Mouse (Mus musculus): Measurements from ENCODE around the gene Mmp14.

Mmp14 gene

GRCm38 (mm10) chr14:54413877-54414700, 17.3 kb upstream of the Mmp14 start:
- no peak for DNase-seq

- no peak for DNase-seq
Measured at GRCm38 (mm10) chr14:54415241-54416020, 16.0 kb upstream of the Mmp14 start.

- no peak for DNase-seq
Measured at GRCm38 (mm10) chr14:54416229-54416775, 15.1 kb upstream of the Mmp14 start.

GRCm38 (mm10) chr14:54416830-54417229, 14.6 kb upstream of the Mmp14 start:
- DNase-seq: no peak

DNA sequence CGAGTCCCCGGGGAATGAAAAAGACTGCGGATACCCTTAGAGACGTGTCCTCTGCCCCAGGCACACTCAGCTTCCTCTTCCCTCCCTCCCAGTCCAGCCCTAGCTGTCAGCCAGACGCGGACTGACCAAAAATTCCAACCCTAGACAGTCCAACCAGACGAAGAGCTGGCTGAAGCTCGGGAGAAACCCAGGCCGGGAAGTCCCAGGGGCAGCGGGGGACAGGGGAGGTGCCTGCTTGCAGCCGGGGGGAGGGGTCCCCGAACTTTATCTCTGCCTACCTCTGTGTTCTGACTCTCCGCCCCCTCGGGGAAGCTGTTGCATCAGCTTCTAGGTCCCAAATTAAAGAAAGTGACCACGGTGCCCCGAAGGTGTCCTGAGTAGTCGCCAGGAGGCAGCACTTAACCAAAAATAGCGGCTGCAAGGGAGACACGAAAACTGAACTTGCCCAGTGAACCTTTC, 13.8 kb upstream of the Mmp14 start, which contains the start of gene Slc7a7:
TSS of gene Slc7a7 (minus strand) at position 158 of the 459 bp plus-strand sequence.
- DNase-seq: no peak

DNA sequence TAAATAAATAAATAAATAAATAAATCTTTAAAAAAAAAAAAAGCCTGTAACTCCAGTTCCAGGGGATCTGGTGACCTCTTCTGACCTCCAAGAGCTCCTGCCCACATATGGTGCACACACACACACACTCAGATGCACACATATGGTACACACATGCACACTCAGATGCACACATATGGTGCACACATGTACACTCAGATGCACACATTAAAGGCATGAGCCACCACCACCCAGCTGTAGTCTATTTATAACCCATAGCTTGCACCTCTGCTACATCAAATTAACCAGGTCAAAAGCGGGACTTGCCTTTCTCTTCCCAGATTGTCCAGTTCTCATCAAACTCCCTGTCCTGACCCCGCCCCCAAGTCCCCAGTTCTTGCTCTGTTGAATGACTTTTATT, 10.4 kb upstream of the Mmp14 start:
- DNase-seq: no peak

- DNase-seq: peak in 1 of 2 experiments; percentile 17
Measured at GRCm38 (mm10) chr14:54423406-54423805, 8.0 kb upstream of the Mmp14 start.

- DNase-seq: no peak
Measured at GRCm38 (mm10) chr14:54424634-54425033, 6.8 kb upstream of the Mmp14 start.

- no peak for DNase-seq
Measured at GRCm38 (mm10) chr14:54425540-54425939, 5.9 kb upstream of the Mmp14 start.

DNA sequence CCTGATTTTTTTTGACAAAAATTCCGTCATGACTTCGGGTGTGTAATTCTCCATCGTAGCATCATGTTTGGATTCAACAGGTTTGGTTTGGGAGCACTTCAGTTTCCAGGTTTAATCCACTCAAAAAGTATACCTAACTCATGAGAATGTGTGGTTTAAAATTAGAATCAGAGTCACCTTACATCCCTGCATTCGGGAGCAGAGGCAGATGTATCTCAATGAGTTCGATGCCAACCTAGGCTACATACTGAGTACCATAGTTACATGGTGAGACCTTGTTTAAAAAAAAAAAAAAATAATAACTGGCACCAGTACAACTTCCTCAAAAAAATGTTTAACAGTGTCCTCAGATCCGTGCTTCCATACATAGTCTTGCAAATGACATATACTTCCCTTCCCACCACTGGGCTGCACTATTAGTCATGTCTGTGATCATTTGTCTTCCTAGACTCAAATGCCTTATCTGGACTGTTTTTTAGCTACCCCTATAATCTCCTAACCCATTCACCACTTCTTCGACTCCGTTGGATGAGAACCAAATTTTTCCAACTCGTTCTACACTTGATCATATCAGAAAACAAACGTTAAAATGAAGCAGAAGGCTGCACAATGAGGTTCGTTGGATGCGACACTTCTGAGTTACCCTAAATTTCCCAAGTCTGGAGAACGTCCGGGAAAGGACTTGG, 5.3 kb upstream of the Mmp14 start:
- no peak for DNase-seq

GRCm38 (mm10) chr14:54426689-54427398, 4.6 kb upstream of the Mmp14 start, which contains the start of gene Mrpl52:
Gene Mrpl52, plus strand, starts transcription at chr14:54426909.
- DNase-seq: peak; percentile 93 to 94

DNA sequence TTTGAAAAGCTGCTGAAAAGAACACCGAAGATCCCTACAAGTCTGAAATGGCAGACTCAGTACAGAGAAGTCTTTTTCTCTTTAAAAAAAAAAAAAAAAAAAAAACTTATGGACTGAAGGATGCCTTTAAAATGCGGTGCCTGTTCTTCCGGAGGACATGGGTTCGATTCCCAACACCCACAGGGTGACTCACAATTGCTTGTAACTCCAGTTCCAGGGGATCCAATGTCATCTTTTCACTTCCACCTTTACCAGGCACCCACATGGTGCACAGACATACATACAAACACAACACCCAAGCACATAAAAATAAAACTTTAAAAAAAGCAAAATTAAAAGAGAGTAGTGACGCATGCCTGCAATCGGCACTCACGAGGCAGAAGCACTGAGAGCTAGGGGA, 3.7 kb upstream of the Mmp14 start:
- no peak for DNase-seq

GRCm38 (mm10) chr14:54428421-54428820, 3.0 kb upstream of the Mmp14 start:
- no peak for DNase-seq

GRCm38 (mm10) chr14:54429332-54430093, 1.9 kb upstream of the Mmp14 start:
- DNase-seq: no peak

DNA sequence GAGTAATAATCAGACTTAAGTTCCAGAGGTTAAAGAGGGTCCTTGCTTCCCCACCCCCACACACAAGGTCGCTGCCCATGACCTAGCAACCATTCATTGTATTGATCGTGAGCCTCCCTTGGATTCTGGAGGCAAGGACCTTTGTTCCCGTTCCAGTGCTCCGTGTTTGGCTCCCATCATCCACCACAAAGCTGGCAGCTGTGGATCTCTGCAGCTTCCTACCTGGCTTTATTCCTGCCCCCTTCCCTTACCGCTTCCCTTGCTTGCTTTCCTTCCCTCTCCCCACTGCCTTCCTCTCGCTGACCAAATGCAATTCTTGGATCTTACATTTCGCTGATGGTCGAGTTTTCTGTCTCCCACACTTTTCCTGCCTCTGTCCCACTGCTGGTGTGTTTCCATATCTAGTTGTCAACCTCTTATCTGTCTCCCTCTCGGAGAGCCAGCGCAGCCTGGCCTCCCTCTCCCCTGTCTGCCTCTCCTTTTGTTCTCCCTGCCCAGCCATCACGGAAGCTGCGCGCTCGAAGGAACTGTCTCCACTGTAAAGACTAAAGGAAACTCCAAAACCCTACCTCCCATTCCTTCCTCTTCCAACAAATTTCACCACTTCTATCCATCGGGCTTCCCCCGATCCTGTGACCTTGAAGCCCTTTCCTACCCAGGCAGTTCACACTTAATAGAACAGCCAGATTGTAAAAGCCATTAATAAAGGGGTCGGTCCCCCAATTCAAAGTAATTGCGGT, 836 bp upstream of the Mmp14 start:
- peak in 1 of 2 experiments; percentile 11 for DNase-seq

GRCm38 (mm10) chr14:54432078-54432836, 845 bp downstream of the Mmp14 start:
- peak; percentile 23 to 40 for DNase-seq

GRCm38 (mm10) chr14:54432837-54433830, 1.7 kb downstream of the Mmp14 start:
- DNase-seq: peak; percentile 34 to 45

GRCm38 (mm10) chr14:54433941-54434531, 2.6 kb downstream of the Mmp14 start:
- no peak for DNase-seq
